Mouse (Mus musculus): Measurements from ENCODE around the gene Flywch2. TPM values are rescaled to one million over a fixed set of nuclear protein-coding genes. Genes with fewer than 3 reads are reported as not detected.

Flywch2 gene
- polyA plus RNA-seq, 1 experiment from 2014 or later: 4.3 TPM

- H3K36me3 ChIP-seq (ENCODE audit: control insufficient read depth, insufficient read depth): peaks cover 31% of the 10 kb centered on the region
- no peaks in the 10 kb centered on the region for H3K4me1 ChIP-seq (ENCODE audit: control insufficient read depth, insufficient read depth, low read length)
- H3K4me2 ChIP-seq (ENCODE audit: low read depth, low read length): no peak overlapping the region
- no peak overlapping the region for H3K27ac ChIP-seq (ENCODE audit: low read length)
- 91% methylated on average over 11 of the region's 11 CpGs for WGBS
- H3K9ac ChIP-seq (ENCODE audit: low read length): no peak overlapping the region
- no peak for ATAC-seq (replicated peaks; ENCODE audit: extremely low read depth, insufficient read depth, low FRiP score)
- H3K27me3 ChIP-seq (ENCODE audit: control insufficient read depth, insufficient read depth, low read length): no peaks in the 10 kb centered on the region
- H3K4me3 ChIP-seq (ENCODE audit: low read length): no peak overlapping the region
- H3K9me3 ChIP-seq (replicated peaks; ENCODE audit: control insufficient read depth, low read length): no peaks in the 10 kb centered on the region
These were observed 22.9 kb downstream of the Flywch2 start for GRCm38 (mm10) chr17:23762976-23763375.

GRCm38 (mm10) chr17:23761155-23761554 is 24.7 kb downstream of the Flywch2 start:
- WGBS: 94% methylated on average over 3 of the region's 3 CpGs
- H3K36me3 ChIP-seq (ENCODE audit: control insufficient read depth, insufficient read depth): peaks cover 42% of the 10 kb centered on the region
- no peak overlapping the region for H3K4me3 ChIP-seq (ENCODE audit: low read length)
- no peak for ATAC-seq (replicated peaks; ENCODE audit: extremely low read depth, insufficient read depth, low FRiP score)
- no peak overlapping the region for H3K4me2 ChIP-seq (ENCODE audit: low read depth, low read length)
- H3K9ac ChIP-seq (ENCODE audit: low read length): no peak overlapping the region
- H3K27me3 ChIP-seq (ENCODE audit: control insufficient read depth, insufficient read depth, low read length): no peaks in the 10 kb centered on the region
- H3K27ac ChIP-seq (ENCODE audit: low read length): no peak overlapping the region
- no peaks in the 10 kb centered on the region for H3K4me1 ChIP-seq (ENCODE audit: control insufficient read depth, insufficient read depth, low read length)
- no peaks in the 10 kb centered on the region for H3K9me3 ChIP-seq (replicated peaks; ENCODE audit: control insufficient read depth, low read length)

- Histone ChIP-seq H3K9me3 (replicated peaks; ENCODE audit: control insufficient read depth, low read length) (no peaks in the 10 kb centered on the region), H3K27ac (ENCODE audit: low read length) (no peak overlapping the region), H3K4me2 (ENCODE audit: low read depth, low read length) (no peak overlapping the region), H3K36me3 (ENCODE audit: control insufficient read depth, insufficient read depth) (peaks cover 50% of the 10 kb centered on the region), H3K9ac (ENCODE audit: low read length) (no peak overlapping the region), H3K4me3 (ENCODE audit: low read length) (no peak overlapping the region), H3K27me3 (ENCODE audit: control insufficient read depth, insufficient read depth, low read length) (no peaks in the 10 kb centered on the region), H3K4me1 (ENCODE audit: control insufficient read depth, insufficient read depth, low read length) (no peaks in the 10 kb centered on the region)
- ATAC-seq (replicated peaks; ENCODE audit: extremely low read depth, insufficient read depth, low FRiP score): no peak
- WGBS: 88% methylated on average over 9 of the region's 9 CpGs
These were observed 25.6 kb downstream of the Flywch2 start for GRCm38 (mm10) chr17:23760231-23760630.

GRCm38 (mm10) chr17:23758801-23759200 is 27.1 kb downstream of the Flywch2 start:
- H3K36me3 ChIP-seq (ENCODE audit: control insufficient read depth, insufficient read depth): peaks cover 52% of the 10 kb centered on the region
- no peak overlapping the region for H3K4me2 ChIP-seq (ENCODE audit: low read depth, low read length)
- H3K4me1 ChIP-seq (ENCODE audit: control insufficient read depth, insufficient read depth, low read length): no peaks in the 10 kb centered on the region
- H3K4me3 ChIP-seq (ENCODE audit: low read length): no peak overlapping the region
- no peak overlapping the region for H3K27ac ChIP-seq (ENCODE audit: low read length)
- WGBS: 87% methylated on average over 8 of the region's 8 CpGs
- H3K9ac ChIP-seq (ENCODE audit: low read length): no peak overlapping the region
- H3K27me3 ChIP-seq (ENCODE audit: control insufficient read depth, insufficient read depth, low read length): no peaks in the 10 kb centered on the region
- no peak for ATAC-seq (replicated peaks; ENCODE audit: extremely low read depth, insufficient read depth, low FRiP score)
- no peaks in the 10 kb centered on the region for H3K9me3 ChIP-seq (replicated peaks; ENCODE audit: control insufficient read depth, low read length)

GRCm38 (mm10) chr17:23757581-23757980 is 28.3 kb downstream of the Flywch2 start:
- H3K27ac ChIP-seq (ENCODE audit: low read length): no peak overlapping the region
- no peaks in the 10 kb centered on the region for H3K4me1 ChIP-seq (ENCODE audit: control insufficient read depth, insufficient read depth, low read length)
- no peak for ATAC-seq (replicated peaks; ENCODE audit: extremely low read depth, insufficient read depth, low FRiP score)
- H3K4me3 ChIP-seq (ENCODE audit: low read length): no peak overlapping the region
- no peak overlapping the region for H3K9ac ChIP-seq (ENCODE audit: low read length)
- H3K27me3 ChIP-seq (ENCODE audit: control insufficient read depth, insufficient read depth, low read length): no peaks in the 10 kb centered on the region
- no peak overlapping the region for H3K4me2 ChIP-seq (ENCODE audit: low read depth, low read length)
- 93% methylated on average over 9 of the region's 9 CpGs for WGBS
- no peaks in the 10 kb centered on the region for H3K9me3 ChIP-seq (replicated peaks; ENCODE audit: control insufficient read depth, low read length)
- peaks cover 61% of the 10 kb centered on the region for H3K36me3 ChIP-seq (ENCODE audit: control insufficient read depth, insufficient read depth)

GRCm38 (mm10) chr17:23755689-23756088 is 30.2 kb downstream of the Flywch2 start:
- Histone ChIP-seq H3K4me2 (ENCODE audit: low read depth, low read length) (no peak overlapping the region), H3K27me3 (ENCODE audit: control insufficient read depth, insufficient read depth, low read length) (no peaks in the 10 kb centered on the region), H3K9me3 (replicated peaks; ENCODE audit: control insufficient read depth, low read length) (no peaks in the 10 kb centered on the region), H3K27ac (ENCODE audit: low read length) (peak overlapping the region; percentile 60; the same call in 1 of the 2 replicates), H3K36me3 (ENCODE audit: control insufficient read depth, insufficient read depth) (peaks cover 54% of the 10 kb centered on the region), H3K4me1 (ENCODE audit: control insufficient read depth, insufficient read depth, low read length) (no peaks in the 10 kb centered on the region), H3K9ac (ENCODE audit: low read length) (no peak overlapping the region), H3K4me3 (ENCODE audit: low read length) (no peak overlapping the region)
- no peak for ATAC-seq (replicated peaks; ENCODE audit: extremely low read depth, insufficient read depth, low FRiP score)
- WGBS: 88% methylated on average over 13 of the region's 13 CpGs

- H3K36me3 ChIP-seq (ENCODE audit: control insufficient read depth, insufficient read depth): peaks cover 14% of the 10 kb centered on the region
- peaks cover 13% of the 10 kb centered on the region for H3K4me1 ChIP-seq (ENCODE audit: control insufficient read depth, insufficient read depth, low read length)
- 74% methylated on average over 11 of the region's 11 CpGs for WGBS
- H3K9ac ChIP-seq (ENCODE audit: low read length): peak overlapping the region; percentile 49; the same call in 1 of the 2 replicates
- peaks cover 30% of the 10 kb centered on the region for H3K27me3 ChIP-seq (ENCODE audit: control insufficient read depth, insufficient read depth, low read length)
- ATAC-seq (replicated peaks; ENCODE audit: extremely low read depth, insufficient read depth, low FRiP score): no peak
- no peak overlapping the region for H3K27ac ChIP-seq (ENCODE audit: low read length)
- no peaks in the 10 kb centered on the region for H3K9me3 ChIP-seq (replicated peaks; ENCODE audit: control insufficient read depth, low read length)
- peak overlapping the region; percentile 59 for H3K4me2 ChIP-seq (ENCODE audit: low read depth, low read length)
- peak overlapping the region; percentile 38 for H3K4me3 ChIP-seq (ENCODE audit: low read length)
These were observed 36.3 kb downstream of the Flywch2 start for GRCm38 (mm10) chr17:23749400-23750191.

GRCm38 (mm10) chr17:23748631-23749391 is 37.1 kb downstream of the Flywch2 start:
- Histone ChIP-seq H3K27me3 (ENCODE audit: control insufficient read depth, insufficient read depth, low read length) (peaks cover 37% of the 10 kb centered on the region), H3K9me3 (replicated peaks; ENCODE audit: control insufficient read depth, low read length) (no peaks in the 10 kb centered on the region), H3K4me3 (ENCODE audit: low read length) (peak overlapping the region; percentile 38), H3K4me2 (ENCODE audit: low read depth, low read length) (peak overlapping the region; percentile 59), H3K4me1 (ENCODE audit: control insufficient read depth, insufficient read depth, low read length) (peaks cover 13% of the 10 kb centered on the region), H3K27ac (ENCODE audit: low read length) (no peak overlapping the region), H3K9ac (ENCODE audit: low read length) (peak overlapping the region; percentile 49; the same call in 1 of the 2 replicates), H3K36me3 (ENCODE audit: control insufficient read depth, insufficient read depth) (peaks cover 11% of the 10 kb centered on the region)
- 0 out of 2 replicates have a peak, but pooled peaks have one; percentile 32 for ATAC-seq (replicated peaks; ENCODE audit: extremely low read depth, insufficient read depth, low FRiP score)
- 27% methylated on average over 10 of the region's 10 CpGs for WGBS

GRCm38 (mm10) chr17:23748026-23748425 is 37.9 kb downstream of the Flywch2 start:
- Histone ChIP-seq H3K9me3 (replicated peaks; ENCODE audit: control insufficient read depth, low read length) (no peaks in the 10 kb centered on the region), H3K27me3 (ENCODE audit: control insufficient read depth, insufficient read depth, low read length) (peaks cover 44% of the 10 kb centered on the region)

More at GRCm38 (mm10) chr17:23748026-23748425, 37.9 kb downstream of the Flywch2 start:
- no peak for ATAC-seq (replicated peaks; ENCODE audit: extremely low read depth, insufficient read depth, low FRiP score)
- 28% methylated on average over 6 of the region's 6 CpGs for WGBS
- Histone ChIP-seq H3K4me3 (ENCODE audit: low read length) (no peak overlapping the region), H3K27ac (ENCODE audit: low read length) (no peak overlapping the region), H3K4me1 (ENCODE audit: control insufficient read depth, insufficient read depth, low read length) (peaks cover 13% of the 10 kb centered on the region), H3K9ac (ENCODE audit: low read length) (no peak overlapping the region), H3K36me3 (ENCODE audit: control insufficient read depth, insufficient read depth) (peaks cover 5% of the 10 kb centered on the region), H3K4me2 (ENCODE audit: low read depth, low read length) (no peak overlapping the region)

Data from heart, embryonic 16.5 days (tissue).